Mouse (Mus musculus): ENCODE measurements around the gene Cdyl. TPM values are rescaled to one million over a fixed set of nuclear protein-coding genes. Genes with fewer than 3 reads are reported as not detected.

Cdyl gene
- 7.7 and 9.0 TPM in 2 replicates for polyA plus RNA-seq (2012; rRNA removed)

DNA sequence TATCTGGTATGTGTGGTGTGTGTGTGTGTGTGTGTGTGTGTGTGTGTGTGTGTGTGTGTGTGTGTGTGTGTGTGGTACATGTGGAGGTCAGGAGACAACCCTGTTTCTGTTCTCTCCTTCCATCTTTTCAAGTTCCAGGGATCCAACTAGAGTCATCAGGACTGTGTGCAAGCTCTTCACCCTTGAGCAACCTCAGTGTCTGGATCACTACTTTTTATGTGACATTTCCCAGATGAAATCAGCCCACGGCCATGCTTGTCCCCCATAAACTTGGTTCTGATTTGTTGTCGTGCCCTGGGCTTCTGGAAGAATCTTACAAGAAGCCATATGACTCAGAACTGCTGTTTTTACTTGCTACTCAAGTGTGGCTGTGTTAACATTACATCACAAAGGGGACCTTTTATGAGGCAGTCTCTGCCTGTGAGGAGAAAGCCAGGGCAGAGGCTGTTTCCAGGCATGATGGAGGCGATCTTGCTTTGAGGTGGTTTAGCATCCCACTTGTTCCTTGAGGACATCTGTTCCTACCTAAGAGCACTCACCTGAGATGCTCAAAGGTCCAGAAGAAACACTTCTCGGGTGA, at the start of gene Cdyl:
TSS of gene Cdyl (plus strand) at position 428 of the 580 bp plus-strand sequence.

DNA sequence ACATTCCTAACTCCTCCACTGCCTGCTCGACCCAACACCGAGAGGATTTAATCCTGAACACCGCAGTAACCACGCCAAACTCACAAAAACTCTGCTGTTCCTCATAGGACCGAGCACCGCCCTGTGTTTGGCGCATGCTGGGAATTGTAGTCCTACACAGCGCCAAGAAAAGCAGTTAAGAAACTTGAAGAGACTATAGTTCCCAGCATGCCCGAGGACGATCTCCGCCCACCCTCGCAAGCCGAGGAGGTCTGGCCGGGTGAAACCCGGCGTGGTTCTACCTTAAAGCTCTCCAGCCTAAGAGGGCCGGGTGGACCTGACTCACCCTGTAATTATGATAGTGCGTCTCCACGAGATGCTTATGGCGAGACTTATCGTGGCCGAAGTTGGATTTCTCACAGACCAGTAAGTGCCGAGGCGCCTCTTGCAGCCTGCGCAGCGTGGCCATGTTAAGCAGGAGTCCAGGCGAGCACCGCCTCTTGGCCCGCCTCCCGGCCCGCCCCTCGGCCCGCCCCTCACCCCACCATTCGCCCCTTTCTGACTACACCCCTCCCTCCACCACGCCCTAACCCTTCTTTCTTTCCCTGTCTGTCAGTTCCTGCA, 246.3 kb downstream of the Cdyl start, which contains the start of gene Rpp40:
TSS of gene Rpp40 (minus strand) at position 481 of the 603 bp plus-strand sequence.

Other genes starting within 250 kb of the Cdyl start
- gene Rpp40, start 246.5 kb downstream of the Cdyl start, polyA plus RNA-seq (2012; rRNA removed): 3.6 and 4.5 TPM in 2 replicates